Mouse (Mus musculus) left cerebral cortex, adult 8-10 months (tissue): Measurements from ENCODE around the gene Crat. TPM values are rescaled to one million over a fixed set of nuclear protein-coding genes. Genes with fewer than 3 reads are reported as not detected.
A peak's percentile ranks its signal among the peaks of the same experiment; 100 is the strongest.
"Not testable (repeated sequence)": the region's sequence is repeated elsewhere in the genome, so short reads cannot be mapped to it uniquely, and the experiment has no call there.

Experiments used
- DNase-seq, 2 experiments: peaks; one replicate each; pipeline ENCODE4 v3.0.0; 2022; ENCODE audit warnings: low spot score in 2 of 2
- total RNA-seq, 4 experiments: library from RNA; stranded (reverse); gene quantifications; 2 replicates each; pipeline ENCODE4 v1.2.4; 2022

The Crat gene
- total RNA-seq, 4 experiments from 2014 or later = 52.0 to 65.8 (median 62.6) TPM

DNA sequence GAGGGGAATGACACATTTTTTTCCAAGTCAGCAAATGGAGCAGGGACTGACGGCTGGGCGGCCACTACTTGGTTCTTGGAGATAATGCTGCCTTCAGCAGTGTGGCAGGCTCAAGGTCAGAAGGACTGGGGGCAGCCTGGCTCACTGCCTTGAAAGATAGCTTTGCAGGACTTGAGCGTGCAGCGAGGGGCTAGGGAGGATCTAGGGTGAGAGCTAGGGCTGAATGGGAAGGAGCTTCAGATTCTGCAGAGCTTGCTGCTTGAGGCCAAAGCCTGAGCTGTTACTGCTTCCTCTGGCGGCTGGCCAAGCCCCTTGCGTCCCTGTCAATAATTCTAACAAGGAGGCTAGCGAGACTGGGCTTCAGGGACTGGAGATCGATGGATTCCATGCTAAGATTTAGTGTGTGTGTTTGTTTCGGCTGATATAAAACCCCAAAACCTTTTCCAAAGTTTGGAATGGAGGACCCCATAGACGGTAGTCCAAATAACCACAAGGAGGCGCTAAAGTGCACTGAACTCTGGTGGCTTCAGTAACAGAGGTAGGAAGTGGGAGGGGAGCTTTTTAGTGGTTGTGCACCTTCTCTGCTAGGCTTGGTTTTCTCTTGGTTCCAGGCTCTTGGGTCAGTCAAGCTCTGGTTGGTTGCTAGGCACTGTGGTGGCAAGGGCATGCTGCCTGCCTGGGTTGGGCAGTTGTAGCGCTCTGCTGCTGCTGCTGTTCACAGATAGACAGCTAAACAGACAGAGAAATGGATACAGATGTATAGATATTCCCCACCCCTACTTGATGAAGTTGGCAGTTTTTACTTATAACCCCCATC, 25.3 kb upstream of the Crat start:
- peak; percentile 50 to 51 for DNase-seq

DNA sequence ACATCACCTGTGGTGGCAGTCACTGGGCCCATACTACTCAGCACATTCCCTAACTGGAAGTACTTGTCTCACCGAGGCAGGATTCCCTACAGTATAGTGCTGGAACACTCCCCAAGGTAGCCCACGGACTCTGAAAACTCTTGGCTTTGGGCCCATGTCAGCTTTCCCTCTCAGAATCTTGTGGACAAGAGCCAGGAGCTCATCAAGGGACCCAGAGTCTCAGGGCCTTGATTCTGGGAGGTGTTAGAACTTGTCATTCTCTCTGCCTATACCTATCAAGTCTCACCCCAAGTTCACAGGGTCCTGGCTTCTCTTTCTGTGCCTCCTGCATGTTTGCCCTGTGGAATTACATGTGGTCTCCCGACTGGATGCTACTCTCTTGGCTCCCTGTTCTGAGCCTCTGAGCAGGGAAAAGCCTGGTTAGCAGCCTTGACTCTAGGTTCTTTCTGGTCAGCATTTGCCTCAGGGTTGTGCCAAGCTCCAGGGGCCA, 24.6 kb upstream of the Crat start:
- DNase-seq = no peak

DNA sequence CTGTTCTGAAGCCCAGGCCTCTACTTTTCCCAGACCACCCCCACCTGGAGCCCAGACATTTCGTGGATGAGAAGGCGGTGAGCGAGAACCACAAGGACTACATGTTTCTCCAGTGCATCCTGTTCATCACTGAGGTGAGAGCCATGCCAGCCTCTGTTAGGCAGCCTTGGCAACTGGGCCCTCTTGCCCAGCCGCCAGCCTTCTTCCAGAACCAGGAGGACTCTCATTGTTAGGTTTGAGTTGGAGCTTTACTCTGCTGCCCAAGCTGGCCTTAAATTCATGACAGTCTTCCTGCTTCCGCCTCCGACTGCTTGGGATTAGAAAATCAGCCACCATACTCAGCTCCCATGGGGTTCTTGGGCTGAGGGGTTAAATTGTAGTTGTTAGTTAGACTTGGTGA, 24.0 kb upstream of the Crat start:
- no peak for DNase-seq

DNA sequence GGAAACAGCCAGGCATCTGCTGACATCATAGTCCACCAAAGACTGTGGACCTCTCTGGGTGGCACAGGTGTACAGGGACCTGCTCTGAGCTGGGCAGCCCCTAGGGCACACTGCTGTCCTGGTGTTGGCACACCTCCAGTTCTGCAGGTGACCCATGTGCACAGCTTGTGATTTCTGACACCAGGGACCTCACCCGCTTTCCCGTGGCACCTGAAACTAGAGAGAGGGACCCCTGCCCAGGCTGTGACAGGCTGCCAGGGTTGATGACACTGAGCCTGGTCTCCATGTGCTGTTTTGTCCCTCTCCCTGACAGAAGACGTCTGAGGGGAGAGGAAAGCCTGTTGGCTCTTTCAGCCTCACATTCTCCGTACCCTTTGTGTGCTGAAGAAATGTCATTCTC, 22.2 kb upstream of the Crat start:
- no peak for DNase-seq

DNA sequence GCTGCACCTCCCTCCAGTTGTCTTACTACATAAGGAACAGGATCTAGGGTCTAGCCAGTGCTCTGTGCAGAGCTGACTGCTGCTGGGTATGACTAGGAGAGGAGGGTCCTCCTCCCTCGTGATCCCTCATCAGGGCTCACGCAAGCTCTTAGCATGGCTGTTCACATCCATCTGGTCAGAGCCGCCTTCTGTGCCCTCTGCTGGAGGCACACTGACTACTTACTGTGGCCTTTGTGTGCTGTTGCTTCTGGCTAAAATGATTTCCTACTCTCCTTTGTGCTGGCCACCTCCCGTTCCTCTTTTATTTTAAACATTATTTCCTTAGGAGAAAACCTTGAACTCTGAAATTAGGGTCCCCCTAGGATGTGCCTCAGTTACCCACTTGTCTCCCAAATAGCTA, 21.2 kb upstream of the Crat start:
- DNase-seq = no peak

DNA sequence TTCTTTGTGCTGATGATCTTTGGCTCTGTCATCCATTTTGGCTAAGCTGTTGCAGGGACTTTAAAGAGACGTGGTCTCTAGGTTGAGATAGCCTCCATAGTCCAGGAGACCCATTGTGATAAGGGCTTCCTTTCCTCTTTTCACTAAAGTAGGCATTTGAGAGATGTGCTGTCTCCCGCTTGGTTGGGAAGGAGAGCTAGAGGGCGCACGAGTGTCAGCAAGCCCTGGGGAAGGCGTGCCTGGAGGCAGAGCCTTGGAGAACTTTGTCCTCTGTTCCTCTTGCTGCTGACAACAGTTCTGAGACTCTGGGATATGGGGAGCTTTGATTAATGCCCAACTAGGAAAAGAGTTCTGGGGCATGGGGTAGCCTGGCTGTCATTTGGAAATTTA, 20.5 kb upstream of the Crat start:
- DNase-seq = no peak

DNA sequence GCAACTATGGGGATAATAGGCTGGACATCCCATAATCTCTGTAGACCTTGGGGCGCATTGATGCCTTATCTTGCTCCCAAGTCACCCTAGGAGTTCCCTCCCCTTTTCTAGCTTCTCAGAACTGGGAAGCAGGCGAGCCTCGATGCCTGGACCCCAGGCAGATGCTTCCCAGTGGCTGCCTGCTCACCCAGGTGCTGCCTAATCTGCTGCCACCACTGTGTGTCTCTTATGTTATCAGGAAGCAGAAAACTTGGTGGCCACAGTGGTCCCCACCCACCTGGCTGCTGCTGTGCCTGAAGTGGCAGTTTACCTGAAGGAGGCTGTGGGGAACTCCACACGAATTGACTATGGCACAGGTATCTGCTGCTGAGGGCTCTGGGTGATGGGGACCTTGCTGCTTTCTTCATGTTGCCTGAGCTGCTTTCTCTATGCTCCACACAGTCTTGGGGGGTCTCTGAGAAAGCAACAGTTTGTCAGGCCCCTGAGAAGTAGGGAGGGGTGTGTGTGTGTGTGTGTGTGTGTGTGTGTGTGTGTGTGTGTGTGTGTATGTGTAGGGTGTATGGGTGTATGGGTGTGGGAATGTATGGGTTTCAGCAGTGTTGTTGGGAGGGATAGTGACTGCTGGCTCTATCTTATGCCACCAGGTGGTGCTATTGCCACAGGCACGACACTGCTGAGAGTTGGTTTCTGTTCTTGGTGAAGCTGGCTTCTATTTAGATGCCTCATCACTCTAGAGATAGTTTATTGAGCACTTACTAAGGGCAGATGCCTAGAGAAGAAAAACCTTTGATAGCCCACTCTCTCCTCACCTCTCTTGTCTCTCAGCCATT, 19.9 kb upstream of the Crat start:
- DNase-seq = no peak

DNA sequence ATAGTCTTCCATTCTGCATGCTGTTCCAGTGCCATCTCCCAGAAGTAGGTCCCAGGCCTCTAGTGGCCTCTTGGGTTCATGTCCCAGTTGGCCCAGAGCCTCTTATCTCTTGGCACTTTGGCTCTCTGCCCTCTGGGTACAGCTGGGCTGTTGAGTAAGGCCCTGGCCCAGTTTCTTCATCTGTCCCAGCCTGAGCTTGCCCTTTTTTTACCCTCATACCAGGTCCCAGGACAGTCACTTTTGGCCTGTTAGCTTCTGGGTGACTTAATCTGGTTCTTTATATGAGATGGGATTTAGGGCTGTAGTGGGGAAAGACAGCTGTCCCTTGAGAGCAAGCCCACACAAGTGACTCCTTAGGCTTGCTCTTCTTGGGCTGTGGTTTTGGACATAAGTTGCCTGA, 13.5 kb upstream of the Crat start:
- no peak for DNase-seq

DNA sequence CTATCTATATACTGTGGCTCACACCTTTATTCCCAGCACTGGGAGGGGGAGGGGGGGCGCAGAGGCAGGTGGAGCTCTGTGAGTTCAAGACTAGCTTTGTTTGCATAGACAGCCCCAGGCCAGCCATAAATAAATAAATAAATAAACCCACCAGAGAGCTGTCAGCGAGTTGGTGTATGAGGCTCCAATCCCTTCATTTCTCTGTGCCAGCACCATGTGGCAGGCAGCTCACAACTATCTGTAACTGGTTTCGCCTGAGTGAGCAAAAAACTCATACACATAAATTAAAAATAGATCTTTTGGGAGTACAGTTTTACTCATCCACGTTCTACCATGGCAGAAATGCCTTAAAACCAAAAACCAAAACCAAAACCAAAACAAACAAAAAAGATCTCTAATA, 5.8 kb upstream of the Crat start:
- no peak for DNase-seq

DNA sequence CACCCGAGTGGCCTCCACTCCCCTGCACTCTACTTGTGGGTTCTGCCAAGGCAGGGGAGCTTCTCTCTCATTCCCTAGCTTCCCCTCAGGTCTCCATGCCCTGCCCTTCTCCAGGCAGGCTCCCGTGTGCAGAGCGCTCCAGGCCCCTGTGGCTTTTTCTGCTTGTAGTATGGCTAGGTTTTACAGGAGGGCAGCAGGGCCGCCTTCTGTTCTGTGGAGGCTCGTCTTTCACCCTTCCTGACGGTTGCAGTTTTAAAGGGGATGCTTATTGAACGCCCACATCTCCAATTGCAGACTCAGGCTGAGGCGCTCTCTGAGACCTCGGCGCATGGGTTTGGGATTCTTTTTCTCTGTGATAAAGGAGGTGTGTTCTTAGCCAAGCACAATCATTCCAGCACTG, 3.5 kb upstream of the Crat start:
- DNase-seq = no peak

DNA sequence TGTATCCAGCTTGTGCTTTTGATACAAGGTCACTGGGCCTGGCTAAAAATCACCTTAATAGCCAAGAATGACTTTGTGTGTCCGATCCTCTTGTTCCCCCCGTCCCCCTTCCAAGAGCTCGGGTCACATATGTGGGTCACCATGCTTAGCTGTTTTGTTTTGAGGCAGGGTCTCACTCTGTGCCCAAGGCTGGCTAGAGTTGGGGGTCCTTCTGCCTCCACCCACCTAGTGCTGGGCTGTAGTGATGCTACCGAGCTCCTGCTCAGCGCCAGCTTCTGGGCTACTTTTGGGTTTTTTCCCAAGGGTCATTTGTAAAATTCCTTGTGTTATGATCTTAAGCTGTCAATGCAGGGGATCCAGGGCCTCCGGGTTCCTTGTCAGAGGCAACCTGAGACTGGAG, 2.6 kb upstream of the Crat start:
- no peak for DNase-seq

DNA sequence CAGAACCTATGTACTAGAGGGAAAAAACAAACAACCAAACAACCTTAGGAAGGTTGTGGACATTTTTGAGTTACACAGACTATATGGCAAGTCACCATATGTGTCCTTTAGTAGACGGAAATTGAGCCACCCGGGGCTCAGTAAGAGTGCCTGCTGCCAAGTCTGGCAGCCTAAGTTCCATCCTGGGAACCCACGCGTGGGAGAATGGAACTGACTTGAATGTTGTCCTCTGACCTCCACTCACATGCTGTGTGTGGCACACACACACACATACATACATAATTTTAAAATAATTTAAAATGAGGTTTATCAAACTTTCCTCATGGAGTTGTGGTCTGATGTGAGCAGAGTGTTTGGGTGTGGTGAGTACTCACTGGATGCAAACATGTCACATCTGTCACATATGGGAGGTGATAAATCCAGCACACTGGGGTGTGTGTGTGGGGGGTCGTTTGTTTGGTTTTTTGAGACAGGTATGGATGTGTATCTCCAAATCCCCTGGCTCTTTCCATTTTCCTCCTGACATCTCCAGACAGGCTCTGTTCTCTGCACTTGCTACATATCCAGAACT, 2.1 kb upstream of the Crat start:
- no peak for DNase-seq

DNA sequence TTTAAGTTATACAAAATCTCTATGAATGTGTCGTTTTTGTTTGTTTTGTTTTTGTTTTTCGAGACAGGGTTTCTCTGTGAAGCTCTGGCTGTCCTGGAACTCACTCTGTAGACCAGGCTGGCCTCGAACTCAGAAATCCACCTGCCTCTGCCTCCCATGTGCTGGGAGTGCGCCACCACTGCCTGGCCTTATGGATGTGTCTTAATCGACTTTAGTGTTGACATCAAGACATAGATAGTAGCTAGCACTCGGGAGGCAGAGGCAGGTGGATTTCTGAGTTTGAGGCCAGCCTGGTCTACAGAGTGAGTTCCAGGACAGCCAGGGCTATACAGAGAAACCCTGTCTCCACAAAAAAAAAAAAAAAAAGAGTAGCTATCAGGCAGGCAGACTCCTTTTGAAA, 1.5 kb upstream of the Crat start:
- not testable (repeated sequence) for DNase-seq

DNA sequence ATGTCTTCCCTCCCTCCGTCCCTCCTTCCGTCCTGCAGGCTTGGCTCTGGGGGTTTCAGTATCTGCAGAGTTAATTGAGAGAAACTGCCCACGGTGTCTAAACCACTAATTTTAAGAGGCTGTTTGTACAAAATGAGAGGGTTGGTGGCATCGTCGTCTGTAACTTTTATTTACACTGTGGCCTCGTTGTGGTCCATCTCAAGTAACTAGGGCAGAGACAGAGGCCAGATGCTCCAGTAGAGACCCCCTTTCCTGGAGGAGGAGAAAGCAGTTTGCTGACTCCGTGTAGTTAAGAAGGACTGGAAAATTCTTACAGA, 994 bp upstream of the Crat start:
- DNase-seq = no peak

DNA sequence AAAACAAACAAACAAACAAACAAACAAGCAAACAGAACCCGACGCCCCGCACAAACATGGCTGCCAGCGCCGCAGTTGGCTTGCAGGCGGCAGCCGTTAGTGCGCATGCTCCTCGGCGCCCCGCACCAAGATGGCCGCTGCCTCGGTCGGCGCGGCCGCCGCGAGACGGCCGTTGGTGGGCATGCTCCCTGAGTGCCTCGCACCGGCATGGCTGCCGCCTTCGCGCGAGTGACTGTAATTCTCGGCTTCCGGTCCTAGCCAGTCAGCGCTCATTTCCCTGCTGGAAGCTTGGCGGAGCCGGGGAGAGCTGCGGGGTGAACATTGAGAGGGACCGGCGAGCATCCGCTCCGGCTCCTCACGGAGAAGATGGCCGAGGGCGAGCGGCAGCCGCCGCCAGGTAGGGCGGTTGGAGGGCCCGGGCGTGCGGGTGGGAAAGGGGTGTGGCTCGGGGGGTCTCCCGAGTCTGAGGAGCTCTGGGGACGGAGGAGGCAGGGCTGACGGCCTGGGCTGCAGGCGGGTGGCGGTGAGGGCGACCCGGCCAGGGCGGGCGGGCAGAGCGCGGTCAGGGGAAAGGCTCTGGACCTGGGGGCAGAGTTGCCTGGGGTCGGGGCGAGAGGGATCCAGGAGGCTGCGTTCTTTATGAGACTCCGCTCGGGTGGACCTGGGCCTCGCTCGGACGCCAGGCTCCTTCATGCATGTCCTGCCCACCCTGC, 479 bp upstream of the Crat start, which contains the start of gene Ptpa:
TSS of gene Ptpa (plus strand) at position 104 of the 713 bp plus-strand sequence.
- peak in 1 of 2 experiments; percentile 90 for DNase-seq

DNA sequence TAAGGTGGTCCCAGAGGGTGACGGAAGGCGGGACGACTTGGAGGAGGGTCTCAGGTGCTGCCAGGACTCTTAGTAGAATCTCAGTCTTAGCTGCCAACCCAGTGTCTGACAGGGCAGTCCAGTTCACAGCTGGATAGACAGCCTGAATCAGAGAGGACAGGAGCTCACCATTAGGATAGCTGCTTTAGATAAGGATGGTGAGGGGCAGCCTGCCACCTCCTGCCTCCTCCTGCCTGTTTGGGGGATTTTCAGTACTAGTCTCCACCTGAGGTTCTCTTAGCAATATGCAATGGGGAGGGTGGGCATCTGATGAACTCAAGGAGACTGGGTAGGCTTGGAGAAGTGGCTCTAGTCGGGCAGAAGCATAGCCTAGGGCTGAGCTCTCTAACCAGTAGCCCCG, 932 bp downstream of the Crat start:
- DNase-seq = peak in 1 of 2 experiments; percentile 14

DNA sequence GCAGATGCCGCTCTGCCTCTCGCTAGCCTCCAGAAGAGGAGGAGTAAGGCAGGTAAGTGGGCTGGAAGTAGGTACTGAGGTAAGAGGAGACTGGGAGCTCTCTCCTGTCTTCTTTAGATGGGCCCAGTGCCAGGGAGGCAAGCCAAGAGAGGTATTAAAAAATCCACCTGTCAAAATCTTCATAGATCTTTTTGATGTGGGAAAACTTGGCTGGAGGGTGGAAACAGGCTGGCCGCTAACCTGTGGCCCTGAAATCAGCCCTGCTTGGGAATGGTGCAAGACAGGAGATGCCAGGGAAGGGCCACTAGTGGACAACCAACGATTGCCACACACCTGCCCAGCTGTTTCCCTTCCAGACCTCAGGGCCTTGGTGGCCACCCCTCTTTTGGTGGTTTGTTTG, 1.5 kb downstream of the Crat start:
- peak in 1 of 2 experiments; percentile 36 for DNase-seq

DNA sequence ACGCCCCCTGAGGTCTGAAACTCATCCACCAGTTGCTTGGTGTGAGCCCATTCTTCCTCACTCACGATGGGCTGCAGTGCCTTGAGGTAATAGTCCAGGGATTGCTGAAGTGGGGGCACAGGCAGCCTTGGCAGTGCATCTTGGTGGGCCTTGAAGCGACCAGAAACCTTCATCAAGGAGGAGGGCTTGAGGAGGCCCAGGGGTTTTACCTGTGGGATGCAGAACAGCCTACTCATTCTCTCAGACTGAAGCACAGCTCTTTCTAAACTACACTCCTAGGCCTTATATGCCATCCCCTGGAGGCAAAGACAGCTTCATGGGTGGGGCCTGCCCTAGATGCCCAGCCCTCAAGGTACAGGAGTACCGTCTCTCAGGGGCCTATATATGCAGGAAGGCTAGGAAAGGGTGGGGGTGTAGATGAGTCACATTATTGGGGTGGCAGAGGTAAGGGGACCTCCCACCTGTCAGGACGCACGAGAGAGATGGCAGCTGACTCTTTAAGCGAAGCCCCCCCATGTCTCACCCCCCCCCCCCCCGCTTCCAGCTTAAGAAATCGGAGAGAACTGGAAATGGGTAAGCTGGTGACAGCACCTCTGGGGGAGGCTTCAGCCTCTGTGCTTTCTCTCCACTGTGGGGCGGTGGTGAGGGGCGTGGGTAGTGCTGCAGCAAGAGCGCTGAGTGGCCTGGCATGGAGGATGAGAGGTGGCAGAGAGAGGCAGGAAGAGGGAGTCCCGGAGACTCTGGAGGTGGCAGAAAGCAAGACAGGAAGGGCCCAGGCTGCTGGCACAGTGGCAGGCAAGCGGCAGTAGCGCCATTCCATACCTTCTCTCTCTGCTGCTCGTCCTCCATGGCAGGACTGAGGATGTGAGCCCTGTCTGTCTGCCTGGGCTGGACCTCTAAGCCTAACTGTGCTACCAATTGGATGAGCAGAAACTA, 2.3 kb downstream of the Crat start:
- peak; percentile 61 to 82 for DNase-seq

DNA sequence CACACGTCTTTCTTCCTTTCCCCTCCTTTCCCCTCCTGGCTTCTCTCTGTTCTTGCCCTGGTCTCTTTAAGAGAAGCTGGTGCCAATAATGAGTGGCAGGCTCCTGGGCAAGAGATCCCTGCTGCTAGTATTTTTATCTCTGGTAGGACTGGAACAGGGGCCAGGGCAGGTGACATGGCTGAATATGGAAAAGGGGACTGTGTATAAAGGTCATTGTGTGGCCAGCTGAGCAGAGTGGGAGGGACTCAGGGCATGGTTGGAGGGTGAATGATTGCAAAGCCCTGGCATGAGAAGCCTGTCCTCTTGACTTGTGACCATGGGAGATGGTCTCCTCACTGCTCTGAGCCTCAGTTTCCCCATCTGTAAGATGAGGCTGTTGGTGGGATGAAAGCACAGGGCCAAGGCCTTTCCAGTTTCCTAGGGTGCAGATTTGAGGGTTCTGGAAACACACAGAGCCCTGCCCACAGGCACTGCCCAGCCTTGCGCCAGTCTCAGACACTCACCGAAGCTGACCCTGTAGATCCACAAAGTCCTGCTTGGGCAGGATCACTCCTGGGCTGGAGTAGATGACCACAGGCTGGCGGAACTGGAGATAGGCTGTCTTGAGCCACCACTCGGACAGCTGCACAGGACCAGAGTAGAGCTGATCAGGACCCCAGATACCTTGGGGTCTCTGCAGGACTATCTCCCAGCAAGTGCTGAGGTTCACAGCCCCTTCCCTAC, 6.0 kb downstream of the Crat start:
- DNase-seq = no peak
